Mouse (Mus musculus): ENCODE data around the gene Cadm1. TPM values are rescaled to one million over a fixed set of nuclear protein-coding genes. Genes with fewer than 3 reads are reported as not detected.

The Cadm1 gene
- polyA plus RNA-seq, 2 experiments = 3.4 to 6.4 TPM

DNA sequence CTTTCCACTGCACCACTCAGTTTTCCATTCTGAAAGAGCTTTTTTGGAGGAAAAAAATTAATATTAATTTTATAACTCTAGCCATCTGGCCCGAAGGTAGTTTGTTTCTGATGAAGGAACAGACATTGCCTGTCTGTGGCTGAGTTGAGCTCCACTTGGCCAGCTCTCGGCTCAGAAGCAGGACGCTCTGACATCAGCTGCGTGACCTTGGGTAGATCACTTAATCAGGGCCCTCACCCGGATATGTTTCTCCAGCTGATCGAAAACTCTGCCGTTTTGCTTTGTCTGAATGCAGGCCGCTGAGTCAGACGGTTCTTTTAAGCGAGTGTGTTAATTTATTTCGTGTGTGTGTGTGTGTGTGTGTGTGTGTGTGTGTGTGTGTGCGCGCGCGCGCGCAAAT is 23.1 kb upstream of the Cadm1 start:
- Histone ChIP-seq H3K4me3 (ENCODE audit: insufficient read depth in 1 of 2, low read depth in 2 of 2, low read length in 2 of 2) (no peak overlapping the region), H3K36me3 (replicated peaks; ENCODE audit: control insufficient read depth, insufficient read depth, low read depth) (no peaks in the 10 kb centered on the region), H3K4me1 (replicated peaks; ENCODE audit: control insufficient read depth in 2 of 2, insufficient read depth in 2 of 2, low read length in 1 of 2) (no peaks in the 10 kb centered on the region), H3K27ac (no peak overlapping the region), H3K27me3 (ENCODE audit: control insufficient read depth, insufficient read depth, low read length) (no peaks in the 10 kb centered on the region), H3K9ac (replicated peaks) (no peak overlapping the region), H3K4me2 (ENCODE audit: low read depth) (no peak overlapping the region), H3K9me3 (ENCODE audit: control insufficient read depth, low read length) (no peaks in the 10 kb centered on the region)
- no peak for TF ChIP-seq CTCF (IDR thresholded peaks at IDR 0.05; ENCODE audit: low read depth)
- no peak for TF ChIP-seq EP300 (IDR thresholded peaks at IDR 0.05; ENCODE audit: low read depth)
- 77% methylated on average over 17 of the region's 17 CpGs for WGBS (ENCODE audit: insufficient replicate concordance)
- ATAC-seq (ENCODE audit: insufficient read depth) = no peak
- DNase-seq (ENCODE audit: low read depth in 3 of 3, low spot score in 3 of 3) = no peak

DNA sequence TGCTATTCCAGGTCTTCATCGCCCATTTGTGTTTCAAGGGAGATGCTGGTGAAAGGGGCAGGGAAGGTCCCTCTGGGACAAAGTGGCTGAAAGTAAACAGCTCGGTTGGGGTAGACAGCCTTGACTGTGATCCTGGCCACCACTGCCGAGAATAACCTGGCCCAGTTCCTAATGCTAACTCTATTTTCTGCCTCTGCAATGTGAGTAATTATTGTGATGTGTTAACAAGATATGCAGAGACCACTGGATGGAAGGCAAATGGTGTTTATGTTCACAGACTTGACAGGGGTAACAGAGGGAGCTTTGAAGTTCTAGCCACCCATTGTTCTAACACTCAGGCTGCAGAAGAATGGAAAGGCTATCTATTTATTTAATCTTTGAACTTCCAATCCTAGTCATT is 21.9 kb upstream of the Cadm1 start:
- H3K36me3 ChIP-seq (replicated peaks; ENCODE audit: control insufficient read depth, insufficient read depth, low read depth) = no peaks in the 10 kb centered on the region
- no peak overlapping the region for H3K9ac ChIP-seq (replicated peaks)
- ATAC-seq (ENCODE audit: insufficient read depth) (no peak), DNase-seq (ENCODE audit: low read depth in 3 of 3, low spot score in 3 of 3) (no peak)
- 26% methylated on average over 3 of the region's 3 CpGs for WGBS (ENCODE audit: insufficient replicate concordance)
- H3K27ac ChIP-seq = no peak overlapping the region
- H3K4me2 ChIP-seq (ENCODE audit: low read depth) = no peak overlapping the region
- H3K27me3 ChIP-seq (ENCODE audit: control insufficient read depth, insufficient read depth, low read length) = no peaks in the 10 kb centered on the region
- H3K4me3 ChIP-seq (ENCODE audit: insufficient read depth in 1 of 2, low read depth in 2 of 2, low read length in 2 of 2) = no peak overlapping the region
- TF ChIP-seq EP300 (IDR thresholded peaks at IDR 0.05; ENCODE audit: low read depth) (no peak), CTCF (IDR thresholded peaks at IDR 0.05; ENCODE audit: low read depth) (no peak)
- H3K9me3 ChIP-seq (ENCODE audit: control insufficient read depth, low read length) = no peaks in the 10 kb centered on the region
- no peaks in the 10 kb centered on the region for H3K4me1 ChIP-seq (replicated peaks; ENCODE audit: control insufficient read depth in 2 of 2, insufficient read depth in 2 of 2, low read length in 1 of 2)

DNA sequence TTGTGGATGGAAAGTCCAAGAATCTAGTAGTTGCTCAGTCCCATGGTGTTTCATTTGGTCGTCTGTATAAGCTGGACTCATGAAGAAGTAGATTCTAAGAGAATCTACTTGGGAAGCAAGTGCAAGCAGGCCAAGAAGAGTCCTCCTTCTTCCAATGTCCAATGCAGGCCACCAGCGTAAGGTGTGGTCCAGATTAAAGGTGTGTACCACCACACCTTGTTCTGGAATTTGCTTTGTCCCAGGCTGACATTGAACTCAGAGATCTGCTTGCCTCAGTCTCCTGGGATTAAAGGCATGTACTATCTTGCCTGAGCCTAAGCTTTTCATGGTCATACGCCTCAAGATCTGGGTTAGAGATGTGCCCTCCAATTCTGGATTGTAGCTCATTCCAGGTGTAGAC is 17.5 kb upstream of the Cadm1 start:
- no peaks in the 10 kb centered on the region for H3K36me3 ChIP-seq (replicated peaks; ENCODE audit: control insufficient read depth, insufficient read depth, low read depth)
- no peaks in the 10 kb centered on the region for H3K4me1 ChIP-seq (replicated peaks; ENCODE audit: control insufficient read depth in 2 of 2, insufficient read depth in 2 of 2, low read length in 1 of 2)
- H3K4me2 ChIP-seq (ENCODE audit: low read depth) = no peak overlapping the region
- H3K4me3 ChIP-seq (ENCODE audit: insufficient read depth in 1 of 2, low read depth in 2 of 2, low read length in 2 of 2) = no peak overlapping the region
- no peak for TF ChIP-seq EP300 (IDR thresholded peaks at IDR 0.05; ENCODE audit: low read depth)
- TF ChIP-seq CTCF (IDR thresholded peaks at IDR 0.05; ENCODE audit: low read depth) = no peak
- H3K27ac ChIP-seq = no peak overlapping the region
- DNase-seq (ENCODE audit: low read depth in 3 of 3, low spot score in 3 of 3) = no peak
- ATAC-seq (ENCODE audit: insufficient read depth) = no peak
- WGBS (ENCODE audit: insufficient replicate concordance) = 58% methylated on average over 3 of the region's 3 CpGs
- no peaks in the 10 kb centered on the region for H3K27me3 ChIP-seq (ENCODE audit: control insufficient read depth, insufficient read depth, low read length)
- no peak overlapping the region for H3K9ac ChIP-seq (replicated peaks)
- H3K9me3 ChIP-seq (ENCODE audit: control insufficient read depth, low read length) = no peaks in the 10 kb centered on the region

DNA sequence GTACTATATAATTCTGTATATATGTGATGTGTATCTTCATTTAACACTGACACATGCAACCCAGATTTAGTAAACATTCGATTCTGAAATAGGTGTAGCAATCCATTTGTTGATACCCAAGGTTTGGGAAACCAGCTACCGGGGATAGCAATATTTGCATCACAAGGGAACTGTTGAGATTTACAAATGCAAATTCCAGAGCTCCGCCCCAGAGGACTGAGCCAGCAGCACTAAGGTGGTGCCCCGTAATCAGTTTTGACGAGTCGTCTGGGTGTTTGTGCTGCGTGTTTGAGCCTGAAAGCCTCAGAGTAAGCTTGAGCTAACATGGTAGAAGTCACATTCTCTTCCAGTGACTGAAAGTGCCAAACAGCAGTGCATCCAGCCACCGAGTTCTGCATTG is 15.7 kb upstream of the Cadm1 start:
- no peaks in the 10 kb centered on the region for H3K4me1 ChIP-seq (replicated peaks; ENCODE audit: control insufficient read depth in 2 of 2, insufficient read depth in 2 of 2, low read length in 1 of 2)
- H3K27ac ChIP-seq = no peak overlapping the region
- no peak for DNase-seq (ENCODE audit: low read depth in 3 of 3, low spot score in 3 of 3)
- H3K4me2 ChIP-seq (ENCODE audit: low read depth) = no peak overlapping the region
- 13% methylated on average over 8 of the region's 8 CpGs for WGBS (ENCODE audit: insufficient replicate concordance)
- H3K27me3 ChIP-seq (ENCODE audit: control insufficient read depth, insufficient read depth, low read length) = no peaks in the 10 kb centered on the region
- H3K36me3 ChIP-seq (replicated peaks; ENCODE audit: control insufficient read depth, insufficient read depth, low read depth) = no peaks in the 10 kb centered on the region
- H3K4me3 ChIP-seq (ENCODE audit: insufficient read depth in 1 of 2, low read depth in 2 of 2, low read length in 2 of 2) = no peak overlapping the region
- ATAC-seq (ENCODE audit: insufficient read depth) = no peak
- H3K9me3 ChIP-seq (ENCODE audit: control insufficient read depth, low read length) = no peaks in the 10 kb centered on the region
- H3K9ac ChIP-seq (replicated peaks) = no peak overlapping the region
- TF ChIP-seq CTCF (IDR thresholded peaks at IDR 0.05; ENCODE audit: low read depth) = no peak
- TF ChIP-seq EP300 (IDR thresholded peaks at IDR 0.05; ENCODE audit: low read depth) = no peak

DNA sequence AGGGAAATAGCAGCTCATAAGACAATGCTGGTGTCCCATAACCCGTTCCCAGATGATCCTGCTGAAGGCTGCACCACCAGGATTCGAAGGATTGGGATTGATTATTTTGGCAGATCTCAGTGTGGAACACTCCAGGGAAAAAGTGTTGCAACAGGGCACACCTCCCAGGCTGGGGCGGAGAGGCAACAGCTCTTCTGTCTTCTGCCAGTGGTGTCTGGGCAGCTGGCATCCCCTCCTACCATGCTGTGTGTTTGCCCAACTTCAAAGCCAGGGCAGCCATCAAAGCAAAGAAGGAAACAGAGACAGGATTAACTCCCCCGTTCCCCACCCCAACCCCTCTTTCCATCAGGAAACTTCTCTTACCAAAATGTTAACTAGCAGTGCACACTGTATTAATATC is 13.7 kb upstream of the Cadm1 start:
- no peak for ATAC-seq (ENCODE audit: insufficient read depth)
- Histone ChIP-seq H3K9me3 (ENCODE audit: control insufficient read depth, low read length) (no peaks in the 10 kb centered on the region), H3K27me3 (ENCODE audit: control insufficient read depth, insufficient read depth, low read length) (no peaks in the 10 kb centered on the region), H3K4me1 (replicated peaks; ENCODE audit: control insufficient read depth in 2 of 2, insufficient read depth in 2 of 2, low read length in 1 of 2) (no peaks in the 10 kb centered on the region), H3K4me2 (ENCODE audit: low read depth) (no peak overlapping the region), H3K9ac (replicated peaks) (no peak overlapping the region), H3K4me3 (ENCODE audit: insufficient read depth in 1 of 2, low read depth in 2 of 2, low read length in 2 of 2) (no peak overlapping the region), H3K27ac (no peak overlapping the region), H3K36me3 (replicated peaks; ENCODE audit: control insufficient read depth, insufficient read depth, low read depth) (no peaks in the 10 kb centered on the region)
- TF ChIP-seq CTCF (IDR thresholded peaks at IDR 0.05; ENCODE audit: low read depth) (no peak), EP300 (IDR thresholded peaks at IDR 0.05; ENCODE audit: low read depth) (no peak)
- 32% methylated on average over 4 of the region's 4 CpGs for WGBS (ENCODE audit: insufficient replicate concordance)
- no peak for DNase-seq (ENCODE audit: low read depth in 3 of 3, low spot score in 3 of 3)
